Mouse (Mus musculus) myocyte (in vitro differentiated cells): Measurements from ENCODE around the gene Mettl21c.

Experiments
- E2F4 ChIP-seq: IDR thresholded peaks from one replicate; pipeline ENCODE4 v1.6.1; 2011; ENCODE audit warnings: mild to moderate bottlenecking, control low read depth, moderate library complexity; ENCODE audit not compliant: insufficient read depth
- MAX ChIP-seq: IDR thresholded peaks from one replicate; pipeline ENCODE4 v1.6.1; 2011; ENCODE audit warnings: low read depth, mild to moderate bottlenecking, control low read depth
- MYOD1 ChIP-seq, 3 experiments: IDR thresholded peaks; one replicate each; pipeline ENCODE4 v1.6.1; 2011; ENCODE audit warnings: control low read depth in 2 of 3, low read depth in 2 of 3, mild to moderate bottlenecking in 2 of 3, moderate library complexity in 1 of 3; ENCODE audit not compliant: insufficient read length in 2 of 3, control insufficient read depth in 1 of 3
- MYOG ChIP-seq, 3 experiments: IDR thresholded peaks; one replicate each; pipeline ENCODE4 v1.6.1; 2011; ENCODE audit warnings: control low read depth in 2 of 3, low read depth in 2 of 3, mild to moderate bottlenecking in 2 of 3; ENCODE audit not compliant: insufficient read length in 2 of 3, control insufficient read depth in 1 of 3, insufficient read depth in 1 of 3
- POLR2A ChIP-seq: IDR thresholded peaks from one replicate; pipeline ENCODE4 v1.6.1; 2011; ENCODE audit warnings: low read depth, mild to moderate bottlenecking, control low read depth, moderate library complexity; ENCODE audit not compliant: insufficient read length
- REST ChIP-seq: IDR thresholded peaks from one replicate; pipeline ENCODE4 v1.6.1; 2011; ENCODE audit warnings: mild to moderate bottlenecking, control low read depth, moderate library complexity; ENCODE audit not compliant: insufficient read depth, insufficient read length
- USF1 ChIP-seq: IDR thresholded peaks from one replicate; pipeline ENCODE4 v1.6.1; 2011; ENCODE audit warnings: low read depth, mild to moderate bottlenecking, control low read depth, moderate library complexity

- TF ChIP-seq MYOG (IDR thresholded peaks at IDR 0.05; ENCODE audit: control insufficient read depth in 1 of 3, insufficient read depth in 1 of 3, insufficient read length in 2 of 3, low read depth in 2 of 3) (no peak), E2F4 (no peak), POLR2A (no peak), MAX (no peak), USF1 (no peak), MYOD1 (IDR thresholded peaks at IDR 0.05; ENCODE audit: control insufficient read depth in 1 of 3, insufficient read length in 2 of 3, low read depth in 2 of 3) (no peak), REST (no peak)
Observed at GRCm38 (mm10) chr1:44042555-44042915, 22.7 kb upstream of the Mettl21c start.
